Mouse (Mus musculus) CD4-positive, CD25-positive, alpha-beta regulatory T cell (primary cell): ENCODE data around the gene Rpl4. TPM values are rescaled to one million over a fixed set of nuclear protein-coding genes. Genes with fewer than 3 reads are reported as not detected.

ENCODE experiments used
- polyA plus RNA-seq: library from polyadenylated mRNA; unstranded; fragments of 100-300 nt; shearing (Covaris generic); gene quantifications from one replicate; pipeline ENCODE4 v1.2.1, GENCODE M21; 2017

Gene Rpl4
- 1,555 TPM for polyA plus RNA-seq

GRCm38 (mm10) chr9:64172816-64173665 lies at the start of gene Rpl4, which contains the start of gene Zwilch:
Rpl4 (plus strand) TSS chr9:64173375.
Zwilch (minus strand) TSS chr9:64173104.

GRCm38 (mm10) chr9:64178974-64179646 lies 5.9 kb downstream of the Rpl4 start, which contains the start of gene Snapc5:
Snapc5 (plus strand) TSS chr9:64179274.

Other genes with a start within 250 kb of the Rpl4 start
- 0.12 TPM for gene Smad6, start 151.3 kb upstream of the Rpl4 start, polyA plus RNA-seq
- gene Lctl, start 56.2 kb upstream of the Rpl4 start, polyA plus RNA-seq: not detected
- 3.3 TPM for gene Zwilch, start 271 bp upstream of the Rpl4 start, polyA plus RNA-seq
- gene Snapc5, start 5.9 kb downstream of the Rpl4 start, polyA plus RNA-seq: 56.8 TPM
- gene Uchl4, start 61.8 kb downstream of the Rpl4 start, polyA plus RNA-seq: 11.5 TPM
- gene Map2k1, start 80.3 kb downstream of the Rpl4 start, polyA plus RNA-seq: 96.7 TPM
- gene Tipin, start 108.2 kb downstream of the Rpl4 start, polyA plus RNA-seq: 53.0 TPM
- gene Dis3l, start 167.9 kb downstream of the Rpl4 start, polyA plus RNA-seq: 21.1 TPM
- gene Megf11, start 212.3 kb downstream of the Rpl4 start, polyA plus RNA-seq: 0.50 TPM